Mouse (Mus musculus) forebrain, embryonic 12.5 days (tissue): ENCODE data around the gene Anxa1. TPM values are rescaled to one million over a fixed set of nuclear protein-coding genes. Genes with fewer than 3 reads are reported as not detected.

Experiments used
- ATAC-seq: fragments of 200-750 bp; cut with Nextera tagmentation; 2 replicates; pipeline ENCODE4 v1.8.0; 2017; ENCODE audit warnings: moderate TSS enrichment; ENCODE audit not compliant: low FRiP score
- H3K27ac ChIP-seq: fragments of 300-500 bp; sonication (generic); 2 replicates; pipeline ENCODE4 v1.5.1; 2016; ENCODE audit warnings: mild to moderate bottlenecking
- H3K27me3 ChIP-seq: fragments of 300-500 bp; sonication (generic); 2 replicates; pipeline ENCODE4 v1.6.1; 2016; ENCODE audit warnings: mild to moderate bottlenecking
- H3K36me3 ChIP-seq: fragments of 300-500 bp; sonication (generic); replicated peaks from 2 replicates; pipeline ENCODE4 v1.6.1; 2016; ENCODE audit warnings: mild to moderate bottlenecking
- H3K4me1 ChIP-seq: fragments of 300-500 bp; sonication (generic); 2 replicates; pipeline ENCODE4 v1.6.1; 2016
- H3K4me2 ChIP-seq: fragments of 300-500 bp; sonication (generic); 2 replicates; pipeline ENCODE4 v1.6.1; 2016; ENCODE audit warnings: mild to moderate bottlenecking, moderate library complexity
- H3K4me3 ChIP-seq: fragments of 300-500 bp; sonication (generic); replicated peaks from 2 replicates; pipeline ENCODE4 v1.5.1; 2016; ENCODE audit warnings: mild to moderate bottlenecking
- H3K9ac ChIP-seq: fragments of 300-500 bp; sonication (generic); 2 replicates; pipeline ENCODE4 v1.6.1; 2016; ENCODE audit warnings: mild to moderate bottlenecking
- H3K9me3 ChIP-seq: fragments of 300-500 bp; sonication (generic); 2 replicates; pipeline ENCODE4 v1.6.1; 2016
- WGBS: fragments of 180-500 bp; shearing (Covaris S2); methylation state at CpG from one replicate; pipeline ENCODE4 v1.1.7; 2016; 5-methylcytosine and 5-hydroxymethylcytosine counted together
- polyA plus RNA-seq: library from polyadenylated mRNA; unstranded; fragments of >200 nt; fragmentation: Nextera tagmentation; extraction: Ambion mirVana; gene quantifications from 2 replicates; pipeline ENCODE4 v1.2.1, GENCODE M21; 2016

Gene Anxa1
- polyA plus RNA-seq, 1 experiment from 2014 or later: 5.2 TPM

GRCm38 (mm10) chr19:20401961-20402360 is 11.2 kb upstream of the Anxa1 start:
- no peaks in the 10 kb centered on the region for H3K27me3 ChIP-seq
- H3K9me3 ChIP-seq: no peaks in the 10 kb centered on the region
- H3K4me1 ChIP-seq: no peaks in the 10 kb centered on the region
- H3K27ac ChIP-seq: no peak overlapping the region
- no peak overlapping the region for H3K9ac ChIP-seq
- H3K4me2 ChIP-seq: no peak overlapping the region
- no peak for ATAC-seq
- WGBS: 87% methylated on average over 3 of the region's 3 CpGs
- H3K4me3 ChIP-seq: no peak overlapping the region
- H3K36me3 ChIP-seq: no peaks in the 10 kb centered on the region

DNA sequence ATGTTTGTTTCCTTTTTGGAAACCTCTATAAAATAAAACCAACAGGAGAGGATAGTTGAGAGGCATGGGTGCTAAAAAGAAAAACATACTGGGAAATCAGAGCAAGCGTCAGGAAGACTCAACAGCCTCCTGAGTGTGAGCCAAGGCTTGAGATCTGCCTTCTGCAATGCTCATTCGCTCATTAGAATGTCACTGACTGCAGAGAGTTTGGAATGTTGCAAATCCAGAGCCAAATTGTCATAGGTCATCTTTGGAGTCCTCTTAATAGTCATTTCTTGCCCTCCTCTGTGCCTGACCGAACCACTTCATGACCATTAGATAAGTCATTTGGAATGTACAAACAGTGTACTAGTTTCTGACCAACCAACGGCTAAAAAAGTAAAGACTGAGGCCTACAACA is 8.4 kb upstream of the Anxa1 start:
- H3K4me3 ChIP-seq: no peak overlapping the region
- WGBS: 89% methylated on average over 4 of the region's 4 CpGs
- no peaks in the 10 kb centered on the region for H3K36me3 ChIP-seq
- H3K27ac ChIP-seq: no peak overlapping the region
- no peak for ATAC-seq
- H3K4me2 ChIP-seq: no peak overlapping the region
- H3K27me3 ChIP-seq: no peaks in the 10 kb centered on the region
- no peak overlapping the region for H3K9ac ChIP-seq
- no peaks in the 10 kb centered on the region for H3K9me3 ChIP-seq
- H3K4me1 ChIP-seq: no peaks in the 10 kb centered on the region

- H3K9ac ChIP-seq: no peak overlapping the region
- ATAC-seq: no peak
- WGBS: 95% methylated on average over 1 of the region's 1 CpGs
These were observed 6.3 kb upstream of the Anxa1 start for GRCm38 (mm10) chr19:20397092-20397491.

DNA sequence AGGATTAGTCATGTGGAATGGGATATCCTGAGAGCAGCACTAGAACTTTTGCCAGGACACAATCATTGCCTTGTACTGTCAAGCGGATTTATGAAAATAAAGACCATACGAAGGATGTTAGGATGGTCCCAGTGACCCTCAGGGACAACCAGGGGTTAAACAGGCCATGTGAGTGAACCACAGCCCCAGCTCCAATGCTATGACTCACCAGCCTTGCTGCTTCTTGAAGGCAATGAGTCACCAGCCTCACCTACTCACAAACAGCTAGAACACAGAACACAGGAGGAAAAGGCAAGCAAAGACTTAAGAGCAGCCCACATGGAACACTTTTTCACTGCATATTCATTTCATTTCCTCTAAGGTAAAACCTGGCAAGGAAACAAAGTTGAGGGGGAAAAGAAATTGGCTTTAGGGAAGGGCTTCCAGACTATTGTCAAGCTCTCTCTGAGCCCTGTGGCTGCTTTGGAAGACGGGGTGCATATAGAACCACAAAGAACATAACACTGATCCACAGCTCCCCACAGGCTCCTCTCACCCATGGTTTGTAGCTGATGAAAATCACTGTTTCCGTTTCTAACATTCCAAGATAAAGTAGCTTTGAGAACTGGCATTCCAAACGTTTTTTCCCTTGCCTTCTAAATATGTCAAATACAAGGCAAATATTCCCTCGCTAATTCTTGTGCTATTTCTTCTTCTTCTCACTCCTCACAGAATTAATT is 3.0 kb upstream of the Anxa1 start:
- no peak overlapping the region for H3K9ac ChIP-seq
- H3K27me3 ChIP-seq: no peaks in the 10 kb centered on the region
- no peaks in the 10 kb centered on the region for H3K36me3 ChIP-seq
- 85% methylated on average over 6 of the region's 6 CpGs for WGBS
- H3K27ac ChIP-seq: no peak overlapping the region
- H3K4me2 ChIP-seq: no peak overlapping the region
- H3K4me1 ChIP-seq: no peaks in the 10 kb centered on the region
- H3K9me3 ChIP-seq: no peaks in the 10 kb centered on the region
- no peak overlapping the region for H3K4me3 ChIP-seq
- ATAC-seq: no peak

More at GRCm38 (mm10) chr19:20397092-20397491, 6.3 kb upstream of the Anxa1 start:
- no peaks in the 10 kb centered on the region for H3K9me3 ChIP-seq
- no peak overlapping the region for H3K27ac ChIP-seq
- H3K27me3 ChIP-seq: no peaks in the 10 kb centered on the region
- H3K4me1 ChIP-seq: no peaks in the 10 kb centered on the region
- H3K4me3 ChIP-seq: no peak overlapping the region
- H3K36me3 ChIP-seq: no peaks in the 10 kb centered on the region
- no peak overlapping the region for H3K4me2 ChIP-seq

DNA sequence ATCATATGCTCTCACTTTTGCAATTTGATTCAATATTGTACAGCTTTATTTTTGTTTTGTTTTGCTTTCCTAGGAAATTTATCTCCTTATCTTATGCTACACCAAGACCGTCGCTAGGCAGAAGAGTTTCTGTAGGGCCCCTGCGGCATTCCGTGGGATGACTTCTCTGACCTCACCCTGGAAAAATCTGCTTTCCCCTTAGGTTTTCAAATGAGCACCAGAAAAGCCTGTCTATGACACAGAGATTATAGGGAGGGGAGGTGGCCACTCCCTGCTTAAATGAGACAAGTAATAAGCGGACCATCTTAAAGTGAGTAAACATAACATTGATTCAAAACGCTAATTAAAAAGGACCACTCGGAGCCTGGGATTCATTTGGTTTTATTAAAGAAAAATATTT is 1.0 kb downstream of the Anxa1 start:
- Histone ChIP-seq H3K4me2 (no peak overlapping the region), H3K36me3 (no peaks in the 10 kb centered on the region), H3K9me3 (no peaks in the 10 kb centered on the region), H3K27me3 (no peaks in the 10 kb centered on the region), H3K9ac (no peak overlapping the region), H3K27ac (no peak overlapping the region), H3K4me1 (no peaks in the 10 kb centered on the region), H3K4me3 (no peak overlapping the region)
- 85% methylated on average over 7 of the region's 7 CpGs for WGBS
- ATAC-seq: no peak

DNA sequence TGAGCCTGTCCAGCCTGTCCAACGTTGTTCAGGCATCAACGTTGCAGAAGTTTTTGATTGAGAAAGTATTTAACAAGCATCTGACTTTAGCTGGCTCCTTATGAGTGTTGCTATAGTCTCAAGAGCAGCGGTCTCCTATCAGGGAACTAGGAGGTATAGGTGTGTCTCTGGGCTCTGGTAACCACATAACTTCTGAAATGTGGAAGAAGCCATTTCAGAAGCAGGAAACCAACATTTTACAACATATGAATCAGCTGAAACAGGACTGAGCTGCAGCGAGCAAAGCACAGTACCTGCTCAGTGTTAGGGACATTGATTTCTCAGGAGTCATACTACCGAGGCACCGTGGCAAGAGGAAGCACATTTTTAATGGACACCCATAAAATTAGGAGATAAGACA is 1.5 kb downstream of the Anxa1 start:
- Histone ChIP-seq H3K27ac (no peak overlapping the region), H3K9ac (no peak overlapping the region), H3K36me3 (no peaks in the 10 kb centered on the region), H3K4me3 (no peak overlapping the region), H3K27me3 (no peaks in the 10 kb centered on the region), H3K4me1 (no peaks in the 10 kb centered on the region), H3K9me3 (no peaks in the 10 kb centered on the region), H3K4me2 (no peak overlapping the region)
- ATAC-seq: no peak
- 92% methylated on average over 6 of the region's 6 CpGs for WGBS

- no peaks in the 10 kb centered on the region for H3K27me3 ChIP-seq
- H3K4me3 ChIP-seq: no peak overlapping the region
- no peak overlapping the region for H3K9ac ChIP-seq
- no peaks in the 10 kb centered on the region for H3K4me1 ChIP-seq
- H3K36me3 ChIP-seq: no peaks in the 10 kb centered on the region
- no peak overlapping the region for H3K27ac ChIP-seq
- no peak overlapping the region for H3K4me2 ChIP-seq
- WGBS: 69% methylated on average over 6 of the region's 6 CpGs
- no peak for ATAC-seq
- H3K9me3 ChIP-seq: no peaks in the 10 kb centered on the region
These were observed 2.5 kb downstream of the Anxa1 start for GRCm38 (mm10) chr19:20388276-20388675.

DNA sequence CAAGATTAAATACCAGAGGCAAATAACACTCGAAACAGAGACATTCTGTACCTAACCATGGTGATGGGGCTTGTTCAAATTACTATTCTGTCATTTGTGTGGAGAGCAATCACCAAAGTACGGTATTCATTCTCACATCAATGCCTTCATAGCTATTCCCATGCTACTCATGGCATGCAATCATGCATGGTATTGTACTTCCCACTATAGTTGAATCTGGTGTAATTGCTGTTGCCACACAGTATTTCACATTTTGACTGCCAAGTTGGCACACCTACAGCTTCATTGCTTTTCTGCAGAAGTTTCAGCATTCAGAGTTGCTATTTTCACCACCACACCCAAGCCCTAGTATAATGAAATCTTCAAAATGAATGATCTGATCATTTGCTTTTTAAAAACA is 4.4 kb downstream of the Anxa1 start:
- no peaks in the 10 kb centered on the region for H3K9me3 ChIP-seq
- H3K4me1 ChIP-seq: no peaks in the 10 kb centered on the region
- H3K4me3 ChIP-seq: no peak overlapping the region
- H3K36me3 ChIP-seq: no peaks in the 10 kb centered on the region
- WGBS: 80% methylated on average over 2 of the region's 2 CpGs
- H3K27me3 ChIP-seq: no peaks in the 10 kb centered on the region
- H3K9ac ChIP-seq: no peak overlapping the region
- no peak for ATAC-seq
- H3K4me2 ChIP-seq: no peak overlapping the region
- H3K27ac ChIP-seq: no peak overlapping the region

- no peaks in the 10 kb centered on the region for H3K36me3 ChIP-seq
- H3K4me2 ChIP-seq: no peak overlapping the region
- ATAC-seq: no peak
- no peak overlapping the region for H3K9ac ChIP-seq
- H3K27ac ChIP-seq: no peak overlapping the region
- H3K4me1 ChIP-seq: no peaks in the 10 kb centered on the region
- no peaks in the 10 kb centered on the region for H3K9me3 ChIP-seq
- H3K4me3 ChIP-seq: no peak overlapping the region
- WGBS: 85% methylated on average over 6 of the region's 6 CpGs
- no peaks in the 10 kb centered on the region for H3K27me3 ChIP-seq
These were observed 5.1 kb downstream of the Anxa1 start for GRCm38 (mm10) chr19:20385645-20386044.

DNA sequence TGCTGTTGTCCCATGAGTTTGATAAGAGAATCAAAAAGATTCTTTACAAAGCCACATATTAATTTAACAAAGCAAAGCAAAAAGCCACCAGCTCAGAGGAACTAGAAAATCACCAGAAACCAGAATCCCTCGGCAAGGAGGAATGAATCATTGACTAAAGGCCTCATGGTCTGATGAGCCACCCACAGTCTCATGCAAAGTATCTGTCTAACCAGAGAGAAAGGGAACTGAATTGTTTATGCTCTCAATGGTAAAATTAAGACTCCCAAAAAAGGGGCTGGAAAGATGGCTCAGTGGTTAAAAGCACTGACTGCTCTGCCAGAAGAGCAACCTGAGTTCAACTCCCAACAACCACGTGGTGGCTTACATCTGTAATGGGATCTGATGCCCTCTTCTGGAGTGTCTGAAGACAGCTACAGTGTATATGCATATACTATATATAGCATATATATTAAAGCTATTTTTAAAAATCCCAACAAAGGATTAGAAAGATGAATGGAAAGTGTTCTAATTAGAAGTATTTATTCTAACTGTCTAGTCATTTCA is 9.5 kb downstream of the Anxa1 start:
- 63% methylated on average over 2 of the region's 2 CpGs for WGBS
- no peaks in the 10 kb centered on the region for H3K27me3 ChIP-seq
- no peaks in the 10 kb centered on the region for H3K36me3 ChIP-seq
- no peak overlapping the region for H3K4me3 ChIP-seq
- H3K4me1 ChIP-seq: no peaks in the 10 kb centered on the region
- no peak overlapping the region for H3K9ac ChIP-seq
- no peak for ATAC-seq
- H3K9me3 ChIP-seq: no peaks in the 10 kb centered on the region
- H3K27ac ChIP-seq: no peak overlapping the region
- H3K4me2 ChIP-seq: no peak overlapping the region

DNA sequence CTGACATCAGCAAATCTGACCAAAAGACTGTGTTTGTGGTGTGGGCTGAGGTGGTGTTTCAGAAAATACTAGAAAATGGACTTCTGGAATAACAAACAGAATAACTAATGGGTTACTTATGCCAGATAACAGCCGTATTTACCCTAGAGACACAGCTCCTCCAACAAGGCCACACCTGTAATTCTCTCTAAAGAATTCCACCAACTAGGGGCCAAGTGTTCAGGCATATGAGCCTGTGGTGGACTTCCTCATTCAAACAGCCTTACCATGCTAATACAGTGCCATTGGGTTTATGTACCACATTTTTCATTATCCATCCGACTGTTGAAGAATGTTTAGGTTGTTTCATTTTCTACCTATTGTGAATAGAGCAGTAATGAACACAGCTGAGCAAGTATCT is 20.6 kb downstream of the Anxa1 start:
- 94% methylated on average over 2 of the region's 2 CpGs for WGBS

GRCm38 (mm10) chr19:20366571-20366970 is 24.2 kb downstream of the Anxa1 start:
- 89% methylated on average over 5 of the region's 5 CpGs for WGBS
- Histone ChIP-seq H3K4me1 (no peaks in the 10 kb centered on the region), H3K4me3 (no peak overlapping the region), H3K9ac (no peak overlapping the region), H3K27ac (no peak overlapping the region), H3K4me2 (no peak overlapping the region), H3K9me3 (no peaks in the 10 kb centered on the region), H3K27me3 (no peaks in the 10 kb centered on the region), H3K36me3 (no peaks in the 10 kb centered on the region)
- ATAC-seq: no peak

More for the DNA sequence above, 20.6 kb downstream of the Anxa1 start:
- H3K4me2 ChIP-seq: no peak overlapping the region
- H3K4me1 ChIP-seq: no peaks in the 10 kb centered on the region
- H3K27ac ChIP-seq: no peak overlapping the region
- H3K36me3 ChIP-seq: no peaks in the 10 kb centered on the region
- H3K27me3 ChIP-seq: no peaks in the 10 kb centered on the region
- no peak overlapping the region for H3K4me3 ChIP-seq
- no peak overlapping the region for H3K9ac ChIP-seq
- ATAC-seq: no peak
- H3K9me3 ChIP-seq: no peaks in the 10 kb centered on the region

- no peaks in the 10 kb centered on the region for H3K27me3 ChIP-seq
- no peak overlapping the region for H3K9ac ChIP-seq
- WGBS: 81% methylated on average over 2 of the region's 2 CpGs
- H3K36me3 ChIP-seq: no peaks in the 10 kb centered on the region
- no peaks in the 10 kb centered on the region for H3K9me3 ChIP-seq
- H3K4me1 ChIP-seq: no peaks in the 10 kb centered on the region
- H3K27ac ChIP-seq: no peak overlapping the region
- ATAC-seq: no peak
- no peak overlapping the region for H3K4me2 ChIP-seq
- no peak overlapping the region for H3K4me3 ChIP-seq
These were observed 24.7 kb downstream of the Anxa1 start for GRCm38 (mm10) chr19:20366010-20366409.
